28 mouse cellular contexts compared by ENCODE assay signal in the genomic region with DNA sequence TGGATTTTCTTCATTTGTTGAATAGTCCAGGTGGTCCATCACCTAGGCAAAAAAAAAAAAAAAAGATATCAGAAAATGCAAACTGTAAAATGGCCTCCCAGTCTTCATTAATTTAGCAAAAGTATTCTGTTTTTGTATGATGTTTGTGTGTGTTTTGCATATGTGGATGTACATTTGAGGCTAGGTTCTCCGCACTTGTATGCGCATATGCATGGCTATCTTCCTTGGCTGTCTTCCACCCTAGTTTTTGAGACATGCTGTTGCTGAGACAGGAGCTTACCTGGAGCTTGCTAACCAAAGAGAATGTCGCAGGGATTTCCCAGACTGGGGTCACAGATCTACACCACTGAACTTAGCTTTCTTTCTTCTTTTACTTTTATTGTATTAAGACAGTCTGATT.
"Had no signal": no experiment of that assay in that cellular context is flagged by ENCODE, and none has a peak within 500 bp of the region (broad histone marks: within the 10 kb centered on the region; RNA-seq: fewer than 3 reads in every experiment).

No protein-coding gene starts in this region.

- H3K27me3 ChIP-seq: embryonic facial prominence, embryonic 12.5 days; embryonic facial prominence, embryonic 13.5 days; embryonic facial prominence, embryonic 15.5 days; forebrain, embryonic 12.5 days; forebrain, embryonic 13.5 days; forebrain, embryonic 15.5 days had no signal

- DNase-seq: cerebellum, adult 2 months; cerebellum, adult 8-10 months; cerebellum, adult 9-10 months; cerebellum, adult 9-11 months; cerebellum, postnatal 10 days; cerebellum, postnatal 14 days; cerebellum, postnatal 25 days; cerebellum, postnatal 36 days; embryo, embryonic 11 days; forebrain, postnatal 0 days; gastrocnemius, adult 2 months; gastrocnemius, postnatal 10 days; gastrocnemius, postnatal 14 days; gastrocnemius, postnatal 25 days; gastrocnemius, postnatal 36 days; heart, adult 18-20 months; heart, adult 2 months had no signal

- H3K9ac ChIP-seq: embryonic facial prominence, embryonic 12.5 days; embryonic facial prominence, embryonic 13.5 days; embryonic facial prominence, embryonic 15.5 days; forebrain, embryonic 12.5 days; forebrain, embryonic 13.5 days; forebrain, embryonic 15.5 days; forebrain, postnatal 0 days had no signal

- H3K4me2 ChIP-seq: embryonic facial prominence, embryonic 12.5 days; embryonic facial prominence, embryonic 13.5 days; embryonic facial prominence, embryonic 15.5 days; forebrain, embryonic 12.5 days; forebrain, embryonic 13.5 days; forebrain, embryonic 15.5 days had no signal

- ATAC-seq: forebrain, embryonic 13.5 days; forebrain, embryonic 14.5 days; forebrain, embryonic 15.5 days; forebrain, embryonic 16.5 days; forebrain, postnatal 0 days had no signal

- H3K27ac ChIP-seq: embryonic facial prominence, embryonic 10.5 days; embryonic facial prominence, embryonic 12.5 days; embryonic facial prominence, embryonic 13.5 days; embryonic facial prominence, embryonic 15.5 days; forebrain, embryonic 10.5 days; forebrain, embryonic 12.5 days; forebrain, embryonic 13.5 days; forebrain, embryonic 15.5 days; gastrocnemius, adult 2 months; heart, adult 2 months had no signal

- H3K4me3 ChIP-seq: embryonic facial prominence, embryonic 10.5 days; embryonic facial prominence, embryonic 12.5 days; embryonic facial prominence, embryonic 13.5 days; embryonic facial prominence, embryonic 15.5 days; erythroblast, embryonic 14.5 days; forebrain, embryonic 10.5 days; forebrain, embryonic 12.5 days; forebrain, embryonic 13.5 days; forebrain, embryonic 15.5 days; gastrocnemius, adult 2 months; heart, adult 2 months had no signal

- H3K4me1 ChIP-seq: embryonic facial prominence, embryonic 10.5 days; embryonic facial prominence, embryonic 12.5 days; embryonic facial prominence, embryonic 13.5 days; embryonic facial prominence, embryonic 15.5 days; forebrain, embryonic 10.5 days; forebrain, embryonic 12.5 days; forebrain, embryonic 13.5 days; forebrain, embryonic 15.5 days had no signal

- H3K9me3 ChIP-seq: embryonic facial prominence, embryonic 10.5 days; embryonic facial prominence, embryonic 12.5 days; embryonic facial prominence, embryonic 13.5 days; embryonic facial prominence, embryonic 15.5 days; forebrain, embryonic 10.5 days; forebrain, embryonic 12.5 days; forebrain, embryonic 13.5 days; forebrain, embryonic 15.5 days had no signal
